Mouse (Mus musculus): Measurements from ENCODE around the gene Cadm2.

Cadm2 gene

DNA sequence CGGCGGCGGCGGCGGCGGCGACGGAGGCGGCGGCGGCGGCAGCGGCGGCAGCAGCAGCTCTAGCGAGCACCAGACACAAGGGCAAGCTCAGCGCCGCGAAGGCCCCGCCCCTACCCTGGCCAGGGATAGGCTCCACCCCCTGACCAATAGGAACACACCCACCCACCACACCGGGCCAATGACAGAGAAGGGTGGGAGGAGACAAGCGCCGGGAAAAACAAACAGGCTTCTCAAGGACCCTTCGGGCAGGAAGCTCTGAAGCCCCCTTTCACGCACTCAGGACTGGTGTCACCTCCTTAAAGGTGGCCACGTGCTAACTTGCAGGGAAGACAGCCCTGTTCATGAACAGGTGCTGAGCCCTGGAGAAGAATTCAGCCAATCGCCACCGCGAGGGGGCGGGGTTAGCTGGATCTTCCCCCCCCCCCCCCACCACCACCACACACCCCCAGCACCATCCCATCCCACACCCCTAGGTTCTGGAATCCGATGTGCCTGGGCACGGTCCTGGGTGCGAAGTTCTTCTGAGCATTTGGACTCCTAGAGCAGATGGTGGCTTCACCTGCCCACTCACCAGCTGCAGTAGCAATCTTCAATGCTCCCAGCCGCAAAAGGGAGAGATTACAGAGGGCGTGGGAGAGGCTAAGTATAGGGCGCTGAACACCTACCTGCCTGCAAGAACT lies at the start of gene Cadm2:
Gene Cadm2, minus strand, starts transcription at position 83 of the 680 bp plus-strand sequence.
- peak; percentile 98 to 99 for DNase-seq

- no peak for DNase-seq
Observed at GRCm38 (mm10) chr16:67646930-67647329, 26.2 kb upstream of the Cadm2 start.

- peak; percentile 30 to 44 for DNase-seq
Observed at GRCm38 (mm10) chr16:67643651-67644050, 22.9 kb upstream of the Cadm2 start.

DNA sequence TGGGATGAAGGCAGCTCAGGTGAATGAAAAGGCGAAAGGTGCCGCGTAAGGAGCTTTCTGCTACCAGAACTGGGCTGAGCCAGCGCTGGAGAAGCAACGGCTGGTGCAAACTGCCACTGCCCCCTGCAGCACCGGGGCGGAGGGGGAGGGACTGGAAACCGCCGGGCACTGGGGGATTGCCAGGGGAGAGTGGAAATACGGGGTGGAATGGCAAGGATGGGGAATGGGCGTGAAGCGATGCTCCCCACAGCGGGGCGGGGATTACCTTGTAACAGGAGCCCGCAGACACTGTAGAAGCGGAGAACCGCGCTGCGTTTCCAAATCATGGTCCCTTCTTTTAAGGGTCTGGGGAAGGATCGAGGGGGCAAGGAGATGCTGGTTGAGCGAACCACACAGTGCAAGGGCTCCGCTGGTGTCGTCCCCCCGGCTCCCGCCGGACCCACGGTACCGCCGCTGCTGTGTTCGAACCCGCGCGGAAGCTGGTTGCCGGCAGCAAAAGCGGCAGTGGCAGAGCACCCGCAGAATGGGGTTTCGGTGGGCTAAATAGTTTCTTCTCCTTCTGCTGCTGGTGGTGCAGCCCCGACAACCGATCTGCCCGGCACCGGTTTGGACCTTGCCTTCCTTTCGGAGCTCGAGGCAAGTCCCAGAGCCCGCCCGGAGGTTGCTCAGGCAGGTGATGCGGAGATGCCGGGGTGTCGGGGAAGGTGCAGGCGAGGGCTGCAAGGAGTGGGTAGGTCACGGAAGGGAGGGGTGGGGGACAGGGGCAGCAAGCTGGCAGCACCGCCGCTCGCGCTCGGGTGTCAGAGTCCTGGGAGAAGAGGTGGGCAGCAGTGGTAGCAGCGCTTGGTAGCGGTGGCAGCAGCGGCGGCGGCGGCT lies 564 bp downstream of the Cadm2 start:
- DNase-seq = peak; percentile 97

DNA sequence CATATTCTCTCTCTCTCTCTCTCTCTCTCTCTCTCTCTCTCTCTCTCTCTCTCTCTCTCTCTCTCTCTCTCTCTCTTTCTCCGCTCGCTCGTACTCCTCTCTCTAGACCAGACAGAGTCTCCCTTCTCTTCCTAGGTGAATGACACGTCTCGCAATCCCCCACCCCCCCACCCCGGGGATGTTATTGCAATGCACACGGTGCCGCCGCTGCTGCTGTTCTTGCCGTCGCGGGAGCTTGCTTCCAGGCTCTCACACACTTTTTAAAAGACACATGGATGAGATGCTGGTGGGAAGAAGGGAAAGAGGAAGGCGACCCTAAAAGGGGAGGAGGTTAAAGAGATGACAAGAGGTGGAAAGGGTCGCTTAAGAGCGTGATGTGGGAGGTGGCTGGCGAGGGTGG lies 1.3 kb downstream of the Cadm2 start:
- DNase-seq = no peak

DNA sequence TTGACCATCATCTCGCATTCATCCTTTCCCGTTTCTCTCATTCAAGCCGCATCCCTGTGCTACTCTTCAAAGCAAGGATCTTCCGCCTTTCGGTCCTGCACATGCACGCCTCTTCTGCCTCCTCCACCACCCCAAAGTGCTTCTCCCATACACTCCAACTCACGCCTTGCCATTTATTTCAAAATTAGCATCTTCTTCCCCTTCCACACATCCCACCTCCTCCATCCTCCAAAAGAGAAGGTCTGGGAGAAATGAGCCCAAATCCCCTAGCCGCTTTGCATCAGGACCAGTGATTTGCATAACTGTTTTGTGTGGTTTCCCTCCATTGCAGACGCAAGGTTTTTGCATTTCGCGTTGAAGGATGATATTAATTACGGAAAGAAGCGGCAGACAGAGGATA lies 1.9 kb downstream of the Cadm2 start:
- peak; percentile 44 to 56 for DNase-seq

GRCm38 (mm10) chr16:67617811-67618210 lies 2.9 kb downstream of the Cadm2 start:
- peak; percentile 80 to 84 for DNase-seq

DNA sequence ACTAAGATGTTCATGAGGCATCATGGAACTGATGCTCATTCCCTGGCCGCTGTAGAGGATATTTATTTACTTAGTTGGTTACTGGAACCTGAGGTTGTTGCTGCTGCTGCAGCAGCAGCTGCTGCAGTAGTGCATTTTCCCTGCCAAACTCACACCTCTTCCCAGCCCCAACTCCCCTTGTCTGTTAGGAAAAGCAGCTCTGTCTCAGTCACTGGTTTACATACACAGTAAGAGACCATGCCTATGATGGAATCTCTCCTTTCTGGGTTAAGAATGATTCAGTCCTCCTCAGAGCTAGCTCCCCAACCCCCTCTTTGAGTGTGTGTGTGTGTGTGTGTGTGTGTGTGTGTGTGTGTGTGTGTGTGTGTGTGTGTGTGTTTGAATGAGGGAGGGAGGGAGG lies 3.5 kb downstream of the Cadm2 start:
- peak; percentile 13 to 25 for DNase-seq

- DNase-seq = peak; percentile 66 to 70
Observed at GRCm38 (mm10) chr16:67613876-67614275, 6.8 kb downstream of the Cadm2 start.

GRCm38 (mm10) chr16:67610904-67611681 lies 9.6 kb downstream of the Cadm2 start:
- DNase-seq = peak; percentile 71 to 79

DNA sequence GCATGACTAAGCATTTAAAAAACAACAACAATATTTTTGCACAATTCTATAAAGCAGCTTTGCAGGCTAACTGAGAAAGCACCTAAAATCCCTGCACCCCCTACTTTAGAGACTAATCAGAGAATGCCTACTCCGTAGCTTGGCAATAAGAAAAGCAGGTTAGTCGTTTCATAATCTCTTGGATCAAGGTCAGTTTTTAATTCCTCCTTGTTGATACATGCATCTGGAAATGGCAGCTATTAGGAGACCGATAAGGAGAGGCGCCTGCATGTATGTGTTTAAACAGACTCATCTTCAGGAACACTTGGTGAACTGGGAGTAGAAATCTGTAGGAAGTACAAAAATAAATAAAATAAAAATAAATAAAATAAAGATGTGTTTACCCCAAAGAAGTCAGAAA lies 11.6 kb downstream of the Cadm2 start:
- DNase-seq = no peak

- DNase-seq = no peak
Observed at GRCm38 (mm10) chr16:67608499-67608898, 12.2 kb downstream of the Cadm2 start.

DNA sequence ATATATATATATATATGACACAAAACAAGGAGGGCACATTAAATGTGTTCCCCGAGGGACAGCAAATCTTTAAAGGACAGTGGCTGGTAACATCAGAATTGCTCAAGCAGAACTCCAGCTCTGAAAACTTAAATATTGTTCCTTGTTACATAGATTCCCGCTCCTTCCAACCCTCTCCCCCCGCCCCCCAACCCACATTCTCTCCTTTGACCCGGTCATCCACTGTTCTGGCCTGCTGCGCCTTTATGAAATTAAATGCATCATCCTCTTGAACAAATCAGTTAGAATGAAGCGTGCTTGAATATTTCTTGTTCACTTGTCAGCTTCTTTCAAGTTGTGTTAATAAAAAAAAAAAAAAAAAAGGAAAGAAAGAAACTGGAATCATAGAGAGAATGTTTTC lies 15.0 kb downstream of the Cadm2 start:
- no peak for DNase-seq

DNA sequence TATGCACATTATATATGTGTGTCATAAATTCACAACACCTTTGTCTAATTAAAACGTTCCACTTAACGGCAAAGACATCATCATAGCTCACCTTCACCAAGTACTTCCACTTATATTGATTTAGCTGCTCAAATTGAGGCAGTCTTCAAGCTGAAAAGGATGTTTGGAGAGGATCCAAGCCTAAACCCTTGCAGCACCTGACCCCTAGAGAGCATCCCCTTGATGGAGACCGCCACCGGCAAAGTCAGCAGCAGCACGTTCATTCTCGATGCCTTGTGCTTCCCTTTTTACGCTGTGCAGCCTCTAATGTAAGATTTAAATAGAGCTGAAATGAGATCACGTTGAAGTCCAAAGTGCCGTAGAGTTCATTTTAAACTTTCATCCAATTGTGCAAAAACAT lies 20.7 kb downstream of the Cadm2 start:
- no peak for DNase-seq

DNA sequence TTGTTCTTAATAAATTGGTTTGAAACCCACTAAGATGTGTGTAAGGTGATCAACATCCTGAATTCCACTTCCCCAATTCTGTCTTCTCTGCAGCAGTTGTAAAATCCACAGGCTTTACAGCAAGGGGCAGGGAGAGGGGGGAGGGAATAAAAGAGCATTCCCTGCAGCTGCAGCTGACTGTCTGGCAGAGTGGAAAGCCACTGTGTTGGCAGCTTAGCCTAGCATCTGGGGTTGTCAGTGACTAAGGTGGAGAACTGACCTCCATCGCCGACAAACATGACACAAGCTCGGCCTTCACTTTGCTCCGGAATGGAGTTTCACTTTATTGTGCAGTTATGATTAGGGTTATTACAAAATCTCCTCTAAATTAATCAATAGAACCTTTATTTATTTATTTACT lies 21.9 kb downstream of the Cadm2 start:
- peak; percentile 24 to 48 for DNase-seq

DNA sequence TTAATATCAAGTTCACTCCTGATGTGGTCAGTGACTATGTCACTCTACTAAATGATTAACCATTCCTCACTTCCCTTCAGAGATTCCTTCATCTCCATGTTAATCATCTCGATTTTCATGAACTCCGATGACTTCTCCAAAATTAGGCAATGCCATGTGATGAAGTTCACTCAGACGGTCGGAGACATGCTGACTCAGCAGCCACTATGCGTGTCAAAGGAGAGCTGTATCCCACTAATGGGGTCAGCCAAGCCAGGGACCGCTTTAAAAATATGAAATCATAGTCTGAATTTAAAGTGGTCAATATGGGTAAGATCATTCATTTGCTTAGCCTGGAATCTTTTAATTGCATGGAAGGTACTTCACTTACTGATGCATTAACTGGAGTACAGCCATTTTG lies 29.7 kb downstream of the Cadm2 start:
- no peak for DNase-seq

DNA sequence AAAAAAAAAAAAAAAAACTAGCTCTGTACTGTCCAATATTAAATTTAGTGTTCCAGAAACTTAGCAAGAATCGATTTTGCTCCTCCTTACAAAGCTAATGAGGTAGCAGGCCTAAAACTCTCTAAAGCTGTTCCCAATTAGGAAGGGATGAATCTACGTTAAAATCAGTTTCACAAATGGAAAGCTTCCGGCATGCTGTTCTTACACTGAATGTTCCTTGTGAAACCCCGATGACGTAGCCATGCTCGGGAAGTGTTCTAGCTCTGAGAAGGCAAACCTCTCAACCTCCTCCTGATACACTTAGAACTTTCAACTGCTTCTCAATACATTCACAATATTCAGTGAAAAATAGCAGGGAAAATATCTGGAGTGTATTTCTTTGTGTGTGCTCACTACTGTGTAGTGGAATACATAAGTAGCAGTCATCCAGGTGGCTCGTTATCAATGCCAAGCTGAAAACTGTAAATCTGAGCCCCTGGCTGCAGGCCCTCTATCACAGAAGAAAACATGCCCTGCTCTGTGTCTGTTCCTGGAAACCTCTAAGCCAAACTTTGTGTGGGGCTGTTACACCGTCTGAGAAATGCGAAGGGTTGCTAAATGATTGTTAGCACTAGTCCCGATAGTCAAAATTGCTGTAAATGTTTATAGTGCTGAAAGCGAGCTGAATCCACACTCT lies 41.7 kb downstream of the Cadm2 start:
- peak; percentile 40 to 46 for DNase-seq

- DNase-seq = no peak
Observed at GRCm38 (mm10) chr16:67575557-67575956, 45.2 kb downstream of the Cadm2 start.

- no peak for DNase-seq
Observed at GRCm38 (mm10) chr16:67526992-67527391, 93.7 kb downstream of the Cadm2 start.

- no peak for DNase-seq
Observed at GRCm38 (mm10) chr16:67524878-67525277, 95.8 kb downstream of the Cadm2 start.

DNA sequence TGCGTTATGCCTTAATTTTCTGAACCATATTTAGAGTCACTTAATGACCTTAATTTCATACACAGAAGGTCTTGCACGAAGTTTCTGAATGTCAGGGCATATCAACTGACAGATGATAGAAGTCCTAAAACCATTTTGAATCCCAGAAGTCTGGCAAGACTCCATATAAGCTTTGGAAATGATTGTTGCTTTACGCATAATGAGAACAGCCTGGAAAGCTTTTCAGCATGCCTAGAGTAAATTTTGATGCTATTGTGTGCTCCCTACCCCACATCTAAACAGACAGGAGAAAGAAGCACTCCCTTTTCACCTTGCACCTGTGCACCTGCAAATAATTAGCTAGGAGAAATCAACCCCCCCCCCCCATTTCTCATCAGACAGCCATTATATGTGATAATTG lies 102.4 kb downstream of the Cadm2 start:
- DNase-seq = peak in 1 of 2 experiments; percentile 17

DNA sequence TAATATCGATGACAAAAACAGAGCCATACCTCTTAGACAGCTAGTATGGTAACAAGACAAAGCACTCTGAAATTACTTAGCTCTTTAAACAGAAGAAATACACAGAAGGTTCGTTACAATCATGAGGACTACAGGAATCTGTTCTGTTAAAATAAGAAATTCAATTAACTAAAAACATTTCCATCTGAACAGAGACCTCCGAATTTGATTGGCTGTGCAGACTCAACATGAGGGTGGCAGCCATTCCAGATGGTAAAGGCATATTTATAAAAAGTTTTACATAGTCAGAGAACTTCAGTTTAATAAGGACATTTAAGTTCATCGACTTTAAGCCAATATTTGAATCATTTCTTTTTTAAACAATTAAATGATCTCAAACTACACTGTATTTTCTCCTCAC lies 105.2 kb downstream of the Cadm2 start:
- DNase-seq = no peak

GRCm38 (mm10) chr16:67509079-67509478 lies 111.6 kb downstream of the Cadm2 start:
- DNase-seq = no peak

Data from cerebellum, postnatal 10 days (tissue).